Mouse (Mus musculus): ENCODE measurements at regions not wholly inside any gene's neighbourhood (a gene's known extent, or its start where the extent isn't known, plus 50 kb on each side); places are given as distances from the start of the nearest gene placed in this dataset.

DNA sequence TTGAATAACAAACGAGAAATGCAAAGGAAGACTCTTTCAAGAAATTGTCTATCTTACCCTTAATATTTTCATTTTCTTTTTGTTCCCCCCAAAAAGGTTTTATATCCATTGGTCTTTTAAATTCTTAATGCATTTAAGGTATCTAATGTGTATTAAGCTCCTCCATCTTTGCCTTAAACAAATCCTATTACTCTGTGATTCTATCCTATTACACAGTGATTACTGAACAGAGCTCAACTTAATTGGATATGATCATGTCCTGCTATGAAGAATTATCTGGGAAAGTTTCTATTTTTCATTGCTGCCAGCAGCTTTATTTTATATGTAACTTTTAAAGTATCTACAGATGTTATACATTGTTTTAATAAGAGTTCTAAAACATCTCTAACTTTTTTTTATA, 487.3 kb upstream of the Fam92a start:
- TF ChIP-seq POLR2A (IDR thresholded peaks at IDR 0.05; ENCODE audit: insufficient read length, low read depth), result no peak
- TF ChIP-seq SRF (IDR thresholded peaks at IDR 0.05; ENCODE audit: control insufficient read depth, insufficient read length, low read depth), result no peak
- no peak for TF ChIP-seq MAX (IDR thresholded peaks at IDR 0.05; ENCODE audit: low read depth)
- no peak for TF ChIP-seq E2F4 (IDR thresholded peaks at IDR 0.05; ENCODE audit: insufficient read depth)
- no peak for TF ChIP-seq TCF3 (IDR thresholded peaks at IDR 0.05; ENCODE audit: insufficient read length, low read depth)
- TF ChIP-seq USF1 (IDR thresholded peaks at IDR 0.05; ENCODE audit: low read depth), result no peak
- TF ChIP-seq CEBPB (IDR thresholded peaks at IDR 0.05; ENCODE audit: insufficient read depth, poor library complexity, severe bottlenecking), result no peak
- TF ChIP-seq MYOG (IDR thresholded peaks at IDR 0.05; ENCODE audit: control insufficient read depth in 1 of 3, insufficient read depth in 1 of 3, insufficient read length in 2 of 3, low read depth in 2 of 3), result no peak
- TF ChIP-seq TCF12 (IDR thresholded peaks at IDR 0.05; ENCODE audit: insufficient read depth, poor library complexity, severe bottlenecking), result no peak
- TF ChIP-seq MYOD1 (IDR thresholded peaks at IDR 0.05; ENCODE audit: control insufficient read depth in 1 of 3, insufficient read length in 2 of 3, low read depth in 2 of 3), result no peak
- no peak for TF ChIP-seq REST (IDR thresholded peaks at IDR 0.05; ENCODE audit: insufficient read depth, insufficient read length)
